ENCODE assay signal across 22 mouse cellular contexts in the genomic region with DNA sequence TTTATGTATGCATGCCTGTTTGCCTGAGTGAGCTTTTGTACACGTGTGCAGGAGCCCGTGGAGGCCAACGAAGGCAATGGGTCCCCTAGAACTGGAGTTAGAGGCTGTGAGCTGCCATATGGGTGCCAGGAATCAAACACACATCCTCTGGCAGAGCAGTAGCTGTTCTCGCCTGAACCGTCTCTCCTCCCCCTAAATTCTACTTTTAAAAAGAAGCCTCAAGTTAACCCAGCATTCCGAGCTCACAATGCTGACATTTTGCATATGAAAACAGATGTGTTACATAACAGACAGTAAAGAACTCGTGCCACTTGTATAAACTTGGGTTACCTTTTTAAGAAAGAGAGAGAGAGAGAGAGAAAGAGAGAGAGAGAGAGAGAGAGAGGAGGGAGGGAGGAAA. TPM values are rescaled to one million over a fixed set of nuclear protein-coding genes. Genes with fewer than 3 reads are reported as not detected.
A peak's percentile ranks its signal among the peaks of the same experiment; 100 is the strongest.
DNase-seq lines count a peak whose midpoint lies in the region; ATAC-seq lines count a peak whose summit lies in the region.
"Had no signal": no experiment of that assay in that cellular context is flagged by ENCODE, and none has a peak within 500 bp of the region (broad histone marks: within the 10 kb centered on the region; RNA-seq: fewer than 3 reads in every experiment).

No protein-coding gene starts in this region.

- no peak for DNase-seq in frontal cortex, postnatal 14 days (ENCODE audit: low spot score in 2 of 2)
- peak; percentile 14 for DNase-seq in R1 (ENCODE audit: low read depth, low spot score)
- peak; percentile 52 for DNase-seq in telencephalon, adult 2 months (ENCODE audit: low read depth, low spot score)
- DNase-seq in layer of hippocampus, adult 18-20 months (ENCODE audit: low spot score in 2 of 2): no peak
- DNase-seq: adrenal gland, adult 2 months; adrenal gland, postnatal 10 days; adrenal gland, postnatal 25 days; B cell, adult 2 months; cerebellum, adult 11 months; cerebellum, adult 18-20 months; cerebellum, adult 8-10 months; cerebellum, adult 9-11 months; cerebellum, postnatal 14 days; cerebellum, postnatal 36 days; embryo, embryonic 11 days had no signal

- peak; percentile 82 for ATAC-seq in frontal cortex, adult (ENCODE audit: low TSS enrichment)
- ATAC-seq: CD4-positive, CD25-positive, alpha-beta regulatory T cell, adult 4 months; forebrain, embryonic 14.5 days; forebrain, embryonic 16.5 days; Patski had no signal

RNA-seq across cellular contexts. Expression of a gene that starts 16.8 kb away (rescaled TPM):
- total RNA-seq in layer of hippocampus, adult 18-20 months (2021): not detected
- total RNA-seq: adrenal gland, postnatal 25 days had no signal

RNA-seq across cellular contexts. Expression of a gene that starts 27.7 kb away (rescaled TPM):
- total RNA-seq in layer of hippocampus, adult 18-20 months (2021): 10 to 100 TPM; 26.2 to 29.4 TPM

RNA-seq across cellular contexts. Expression of a gene that starts 27.9 kb away (rescaled TPM):
- 10 to 100 TPM; 58.1 to 59.3 TPM for total RNA-seq in layer of hippocampus, adult 18-20 months (2021)

RNA-seq across cellular contexts. Expression of a gene that starts 40.4 kb away (rescaled TPM):
- total RNA-seq in layer of hippocampus, adult 18-20 months (2021): not detected
- total RNA-seq: CH12.LX had no signal

RNA-seq across cellular contexts. Expression of a gene that starts 51.7 kb away (rescaled TPM):
- under 1 TPM; 0.18 to 0.22 TPM for total RNA-seq in layer of hippocampus, adult 18-20 months (2021)
- total RNA-seq: CH12.LX; common myeloid progenitor, adult 5-6 weeks had no signal

Comparison
In these comparisons a context has a peak if more than half of its experiments do, and no peak if none do; other contexts are left out.
1. DNase-seq: peak in R1 (single experiment) and telencephalon, adult 2 months (single experiment); none in frontal cortex, postnatal 14 days (0 of 2) and layer of hippocampus, adult 18-20 months (0 of 2).